Comparison of ENCODE assay signal across 27 mouse cellular contexts in genomic region chr4:129054757-129055156, GRCm38 (mm10). TPM values are rescaled to one million over a fixed set of nuclear protein-coding genes. Genes with fewer than 3 reads are reported as not detected.
A peak's percentile ranks its signal among the peaks of the same experiment; 100 is the strongest.
DNase-seq lines count a peak whose midpoint lies in the region; ATAC-seq and TF ChIP-seq lines count a peak whose summit lies in the region.
"Had no signal": no experiment of that assay in that cellular context is flagged by ENCODE, and none has a peak within 500 bp of the region (broad histone marks: within the 10 kb centered on the region; RNA-seq: fewer than 3 reads in every experiment).

No protein-coding gene starts in this region.

- no peak overlapping the region for H3K4me3 ChIP-seq in embryonic fibroblast, embryonic 13.5 days (ENCODE audit: insufficient read depth, low read length)
- no peak overlapping the region for H3K4me3 ChIP-seq in midbrain, embryonic 16.5 days (ENCODE audit: low read depth, low read length)
- H3K4me3 ChIP-seq: forebrain, embryonic 10.5 days; hindbrain, embryonic 12.5 days; layer of hippocampus, adult 2 months; limb, embryonic 12.5 days; neural tube, embryonic 12.5 days had no signal

- H3K4me1 ChIP-seq in embryonic fibroblast, embryonic 13.5 days (ENCODE audit: control insufficient read depth, insufficient read depth, low read length): peaks cover 7% of the 10 kb centered on the region
- peaks cover 10% of the 10 kb centered on the region for H3K4me1 ChIP-seq in midbrain, embryonic 16.5 days (ENCODE audit: control insufficient read depth, insufficient read depth, low read length)

- H3K36me3 ChIP-seq in midbrain, embryonic 16.5 days (ENCODE audit: control insufficient read depth, insufficient read depth, low read length): no peaks in the 10 kb centered on the region
- H3K36me3 ChIP-seq: forebrain, embryonic 10.5 days; hindbrain, embryonic 12.5 days; limb, embryonic 12.5 days; neural tube, embryonic 12.5 days had no signal

- no peaks in the 10 kb centered on the region for H3K9me3 ChIP-seq in midbrain, embryonic 16.5 days (replicated peaks; ENCODE audit: control insufficient read depth, low read length, poor library complexity, severe bottlenecking)
- H3K9me3 ChIP-seq: forebrain, embryonic 10.5 days; hindbrain, embryonic 12.5 days; limb, embryonic 12.5 days; neural tube, embryonic 12.5 days had no signal

- TF ChIP-seq CTCF in embryonic fibroblast, embryonic 13.5 days (IDR thresholded peaks at IDR 0.05; ENCODE audit: borderline replicate concordance, insufficient read depth, low read length): no peak

- peak overlapping the region; percentile 2; the same call in 1 of the 2 replicates for H3K27ac ChIP-seq in embryonic fibroblast, embryonic 13.5 days (ENCODE audit: insufficient read depth, low read length)
- no peak overlapping the region for H3K27ac ChIP-seq in midbrain, embryonic 16.5 days (ENCODE audit: low read length)
- H3K27ac ChIP-seq: forebrain, embryonic 10.5 days; hindbrain, embryonic 12.5 days; layer of hippocampus, adult 2 months; limb, embryonic 12.5 days; neural tube, embryonic 12.5 days had no signal

- H3K4me2 ChIP-seq in midbrain, embryonic 16.5 days (ENCODE audit: low read length): no peak overlapping the region
- H3K4me2 ChIP-seq: heart, embryonic 11.5 days; hindbrain, embryonic 12.5 days; limb, embryonic 12.5 days; liver, embryonic 11.5 days; neural tube, embryonic 12.5 days had no signal

- H3K9ac ChIP-seq in midbrain, embryonic 16.5 days (ENCODE audit: low read depth, low read length): no peak overlapping the region
- H3K9ac ChIP-seq: hindbrain, embryonic 12.5 days; limb, embryonic 12.5 days; liver, postnatal 0 days; neural tube, embryonic 12.5 days had no signal

- ATAC-seq in erythroid progenitor cell, adult 5-6 weeks (replicated peaks; ENCODE audit: low FRiP score, poor library complexity, severe bottlenecking): no peak
- ATAC-seq in midbrain, embryonic 16.5 days: no peak
- ATAC-seq: forebrain, embryonic 16.5 days; intestine, postnatal 0 days; liver, postnatal 0 days had no signal

- no peak for TF ChIP-seq POLR2A in embryonic fibroblast, embryonic 13.5 days (IDR thresholded peaks at IDR 0.05; ENCODE audit: low read depth, low read length)

- peak; percentile 8 to 39 for DNase-seq in kidney, postnatal 25 days
- DNase-seq in kidney, adult 9 months: no peak
- DNase-seq in 3134 (ENCODE audit: extremely low read depth, insufficient read length, low spot score): peak; percentile 22
- peak; percentile 63 for DNase-seq in lung, postnatal 36 days
- DNase-seq: adrenal gland, postnatal 10 days; cerebellum, adult 8-10 months; cerebellum, postnatal 36 days; gastrocnemius, postnatal 10 days; heart, postnatal 10 days; liver, postnatal 0 days; midbrain, embryonic 14.5 days had no signal

- H3K27me3 ChIP-seq in midbrain, embryonic 16.5 days (ENCODE audit: control insufficient read depth, insufficient read depth, low read depth, low read length): no peaks in the 10 kb centered on the region

- 95% methylated on average over 12 of the region's 12 CpGs for WGBS in midbrain, embryonic 16.5 days

RNA-seq across cellular contexts. Expression of gene Rnf19b, which starts 3.3 kb away (rescaled TPM):
- polyA plus RNA-seq in embryonic fibroblast, embryonic 13.5 days (2011; ENCODE audit: insufficient read length, low read depth, missing spikeins): 49.7 and 62.6 TPM in 2 replicates
- total RNA-seq in erythroid progenitor cell, adult 5-6 weeks (2015; ENCODE audit: low replicate concordance): 5.4 and 5.9 TPM in 2 replicates
- total RNA-seq in erythroid progenitor cell, adult 5-6 weeks (2017; ENCODE audit: low replicate concordance): 15.3 and 22.7 TPM in 2 replicates
- 31.4 and 37.5 TPM in 2 replicates for polyA plus RNA-seq in midbrain, embryonic 16.5 days (2015; fragmentation: Nextera tagmentation; extraction: Ambion mirVana)

RNA-seq across cellular contexts. Expression of gene Tmem54, which starts 50.6 kb away (rescaled TPM):
- not detected in 2 replicates for polyA plus RNA-seq in embryonic fibroblast, embryonic 13.5 days (2011; ENCODE audit: insufficient read length, low read depth, missing spikeins)
- not detected in 2 replicates for total RNA-seq in erythroid progenitor cell, adult 5-6 weeks (2015; ENCODE audit: low replicate concordance)
- total RNA-seq in erythroid progenitor cell, adult 5-6 weeks (2017; ENCODE audit: low replicate concordance): not detected in 2 replicates
- polyA plus RNA-seq in midbrain, embryonic 16.5 days (2015; fragmentation: Nextera tagmentation; extraction: Ambion mirVana): not detected in 2 replicates
- total RNA-seq: adrenal gland, postnatal 10 days; gastrocnemius, postnatal 10 days; granulocyte monocyte progenitor cell, adult 5-6 weeks; heart, postnatal 10 days; layer of hippocampus, adult 2 months; layer of hippocampus, postnatal 25 days; left cerebral cortex, postnatal 14 days; megakaryocyte-erythroid progenitor cell, adult 5-6 weeks had no signal
- polyA plus RNA-seq: forebrain, embryonic 16.5 days; midbrain, embryonic 14.5 days had no signal
